In genomic region chr17:44170316-44170715, GRCm38 (mm10) we compare ENCODE assay signal across 21 mouse cellular contexts. TPM values are rescaled to one million over a fixed set of nuclear protein-coding genes. Genes with fewer than 3 reads are reported as not detected.
DNase-seq lines count a peak whose midpoint lies in the region; ATAC-seq lines count a peak whose summit lies in the region.
"Had no signal": no experiment of that assay in that cellular context is flagged by ENCODE, and none has a peak within 500 bp of the region (broad histone marks: within the 10 kb centered on the region; RNA-seq: fewer than 3 reads in every experiment).

No protein-coding gene starts in this region.

- H3K36me3 ChIP-seq in heart, embryonic 10.5 days = no peaks in the 10 kb centered on the region
- no peaks in the 10 kb centered on the region for H3K36me3 ChIP-seq in kidney, embryonic 16.5 days (ENCODE audit: insufficient read depth, low read length)
- H3K36me3 ChIP-seq: embryonic facial prominence, embryonic 10.5 days; forebrain, embryonic 15.5 days; hindbrain, embryonic 13.5 days; liver, embryonic 13.5 days; midbrain, embryonic 12.5 days had no signal

- no peak overlapping the region for H3K9ac ChIP-seq in kidney, embryonic 16.5 days (replicated peaks; ENCODE audit: low read length)
- H3K9ac ChIP-seq: forebrain, embryonic 15.5 days; hindbrain, embryonic 13.5 days; liver, embryonic 13.5 days; lung, embryonic 14.5 days; midbrain, embryonic 12.5 days had no signal

- H3K9me3 ChIP-seq in heart, embryonic 10.5 days = no peaks in the 10 kb centered on the region
- H3K9me3 ChIP-seq in kidney, embryonic 16.5 days (ENCODE audit: low read length) = no peaks in the 10 kb centered on the region
- H3K9me3 ChIP-seq: embryonic facial prominence, embryonic 10.5 days; forebrain, embryonic 15.5 days; hindbrain, embryonic 13.5 days; liver, embryonic 13.5 days; midbrain, embryonic 12.5 days had no signal

- no peak overlapping the region for H3K4me3 ChIP-seq in heart, embryonic 10.5 days
- no peak overlapping the region for H3K4me3 ChIP-seq in kidney, embryonic 16.5 days (ENCODE audit: low read length)
- H3K4me3 ChIP-seq: embryonic facial prominence, embryonic 10.5 days; forebrain, embryonic 15.5 days; hindbrain, embryonic 13.5 days; liver, embryonic 13.5 days; midbrain, embryonic 12.5 days had no signal

- WGBS in heart, embryonic 10.5 days = 85% methylated on average over 3 of the region's 3 CpGs
- 85% methylated on average over 3 of the region's 3 CpGs for WGBS in kidney, embryonic 16.5 days

- no peak for ATAC-seq in kidney, embryonic 16.5 days (ENCODE audit: low FRiP score, low TSS enrichment)
- ATAC-seq: forebrain, embryonic 15.5 days had no signal

- no peaks in the 10 kb centered on the region for H3K4me1 ChIP-seq in heart, embryonic 10.5 days
- no peaks in the 10 kb centered on the region for H3K4me1 ChIP-seq in kidney, embryonic 16.5 days (ENCODE audit: insufficient read depth, low read length)
- H3K4me1 ChIP-seq: embryonic facial prominence, embryonic 10.5 days; forebrain, embryonic 15.5 days; hindbrain, embryonic 13.5 days; liver, embryonic 13.5 days; midbrain, embryonic 12.5 days had no signal

- peak; percentile 39 for DNase-seq in adrenal gland, postnatal 14 days
- no peak for DNase-seq in adrenal gland, adult 8-10 months
- peak; percentile 25 to 41 for DNase-seq in heart, adult 18-20 months
- DNase-seq in heart, embryonic 10.5 days (ENCODE audit: low spot score) = no peak
- DNase-seq in kidney, postnatal 10 days = peak; percentile 52
- DNase-seq in retina, postnatal 1 day = peak; percentile 55
- no peak for DNase-seq in retina, embryonic 14.5 days (ENCODE audit: low spot score)
- DNase-seq: cerebellum, adult 9-11 months; gastrocnemius, postnatal 14 days; layer of hippocampus, postnatal 36 days; liver, embryonic 13.5 days; lung, embryonic 14.5 days; right cerebral cortex, postnatal 14 days; thymus, adult 2 months; thymus, postnatal 4 days had no signal

- no peak overlapping the region for H3K27ac ChIP-seq in heart, embryonic 10.5 days
- H3K27ac ChIP-seq in kidney, embryonic 16.5 days (ENCODE audit: low read length) = no peak overlapping the region
- H3K27ac ChIP-seq: embryonic facial prominence, embryonic 10.5 days; forebrain, embryonic 15.5 days; hindbrain, embryonic 13.5 days; liver, embryonic 13.5 days; midbrain, embryonic 12.5 days; stomach, postnatal 0 days had no signal

- H3K27me3 ChIP-seq in heart, embryonic 10.5 days (ENCODE audit: insufficient read depth, poor library complexity, severe bottlenecking) = no peaks in the 10 kb centered on the region
- H3K27me3 ChIP-seq in kidney, embryonic 16.5 days (ENCODE audit: insufficient read depth, low read length) = no peaks in the 10 kb centered on the region
- H3K27me3 ChIP-seq: forebrain, embryonic 15.5 days; hindbrain, embryonic 13.5 days; liver, embryonic 13.5 days; midbrain, embryonic 12.5 days had no signal

- no peak overlapping the region for H3K4me2 ChIP-seq in kidney, embryonic 16.5 days (replicated peaks; ENCODE audit: low read depth, low read length)
- H3K4me2 ChIP-seq: forebrain, embryonic 15.5 days; hindbrain, embryonic 13.5 days; liver, embryonic 13.5 days; lung, embryonic 14.5 days; midbrain, embryonic 12.5 days had no signal

RNA-seq across cellular contexts. Expression of gene Clic5, which starts 18.1 kb away (rescaled TPM):
- 32.4 and 38.9 TPM in 2 replicates for total RNA-seq in adrenal gland, postnatal 14 days (2021)
- 10 to 100 TPM in 3 of 4 experiments, 1 to 10 TPM in 1; 9.6 to 20.2 (median 13.6) TPM for total RNA-seq in adrenal gland, adult 8-10 months (2022)
- 100 to 1,000 TPM; 141 to 144 TPM for total RNA-seq in heart, adult 18-20 months (2021)
- polyA plus RNA-seq in heart, embryonic 10.5 days (2016; fragmentation: Nextera tagmentation; extraction: Ambion mirVana) = 3.3 and 5.7 TPM in 2 replicates
- polyA plus RNA-seq in kidney, embryonic 16.5 days (2015; fragmentation: Nextera tagmentation; extraction: Ambion mirVana) = 11.1 and 12.4 TPM in 2 replicates

Comparison
In these comparisons a context has a peak if more than half of its experiments do, and no peak if none do; other contexts are left out.
1. DNase-seq: peak in adrenal gland, postnatal 14 days (single experiment), heart, adult 18-20 months (2 of 2), kidney, postnatal 10 days (single experiment) and retina, postnatal 1 day (single experiment); none in adrenal gland, adult 8-10 months (single experiment), heart, embryonic 10.5 days (single experiment) and retina, embryonic 14.5 days (single experiment).